Mouse (Mus musculus) stomach, embryonic 16.5 days (tissue): ENCODE data around the gene Spin1. TPM values are rescaled to one million over a fixed set of nuclear protein-coding genes. Genes with fewer than 3 reads are reported as not detected.
A peak's percentile ranks its signal among the peaks of the same experiment; 100 is the strongest.

ENCODE experiments used
- ATAC-seq: fragments of 200-750 bp; cut with Nextera tagmentation; 2 replicates; pipeline ENCODE4 v1.8.0; 2017; ENCODE audit warnings: moderate number of reproducible peaks, moderate TSS enrichment; ENCODE audit not compliant: insufficient read depth, low FRiP score
- H3K27ac ChIP-seq: fragments of 300-500 bp; sonication (generic); 2 replicates; pipeline ENCODE4 v1.5.1; 2014; ENCODE audit warnings: low read length
- H3K27me3 ChIP-seq: fragments of 300-500 bp; sonication (generic); 2 replicates; pipeline ENCODE4 v1.6.1; 2014; ENCODE audit warnings: low read length, control low read depth, mixed read lengths; ENCODE audit not compliant: control insufficient read depth, insufficient read depth
- H3K36me3 ChIP-seq: fragments of 300-500 bp; sonication (generic); 2 replicates; pipeline ENCODE4 v1.6.1; 2014; ENCODE audit warnings: low read length; ENCODE audit not compliant: control insufficient read depth, insufficient read depth
- H3K4me1 ChIP-seq: fragments of 300-500 bp; sonication (generic); 2 replicates; pipeline ENCODE4 v1.6.1; 2014; ENCODE audit warnings: low read length, control low read depth, mixed read lengths; ENCODE audit not compliant: control insufficient read depth, insufficient read depth
- H3K4me2 ChIP-seq: fragments of 300-500 bp; sonication (generic); 2 replicates; pipeline ENCODE4 v1.6.1; 2014; ENCODE audit warnings: low read depth, low read length, mixed read lengths
- H3K4me3 ChIP-seq: fragments of 300-500 bp; sonication (generic); replicated peaks from 2 replicates; pipeline ENCODE4 v1.5.1; 2014; ENCODE audit warnings: mild to moderate bottlenecking, low read length
- H3K9ac ChIP-seq: fragments of 300-500 bp; sonication (generic); 2 replicates; pipeline ENCODE4 v1.6.1; 2014; ENCODE audit warnings: low read length
- H3K9me3 ChIP-seq: fragments of 300-500 bp; sonication (generic); replicated peaks from 2 replicates; pipeline ENCODE4 v1.6.1; 2016; ENCODE audit warnings: low read length, control low read depth; ENCODE audit not compliant: control insufficient read depth
- WGBS: fragments of 180-500 bp; shearing (Covaris S2); extraction: QIAGEN DNeasy Blood & Tissue Kit; methylation state at CpG from one replicate; pipeline ENCODE4 v1.1.7; 2014; 5-methylcytosine and 5-hydroxymethylcytosine counted together
- polyA plus RNA-seq: library from polyadenylated mRNA; unstranded; fragments of >200 nt; fragmentation: Nextera tagmentation; extraction: Ambion mirVana; gene quantifications from 2 replicates; pipeline ENCODE4 v1.2.1, GENCODE M21; 2015

Gene Spin1
- 64.8 and 66.5 TPM in 2 replicates for polyA plus RNA-seq

- H3K27me3 ChIP-seq = no peaks in the 10 kb centered on the region
- H3K4me2 ChIP-seq = peak within 1 kb of the TSS; percentile 74
- peak within 1 kb of the TSS; percentile 94 for H3K9ac ChIP-seq
- peaks cover 10% of the 10 kb centered on the region for H3K4me1 ChIP-seq
- peak; percentile 92 for ATAC-seq
- H3K36me3 ChIP-seq = 0 out of 2 replicates have a peak, but pooled peaks cover 5% of the 10 kb centered on the region
- peak within 1 kb of the TSS; percentile 95 for H3K27ac ChIP-seq
- H3K9me3 ChIP-seq = 0 out of 2 replicates have a peak, but pooled peaks cover 5% of the 10 kb centered on the region
- WGBS = under 1% methylated on average over 81 of the region's 85 CpGs
- peak within 1 kb of the TSS; percentile 83 for H3K4me3 ChIP-seq
Observed at GRCm38 (mm10) chr13:51100233-51101015, at the start of gene Spin1. Gene Spin1, plus strand, starts transcription at chr13:51100880.

DNA sequence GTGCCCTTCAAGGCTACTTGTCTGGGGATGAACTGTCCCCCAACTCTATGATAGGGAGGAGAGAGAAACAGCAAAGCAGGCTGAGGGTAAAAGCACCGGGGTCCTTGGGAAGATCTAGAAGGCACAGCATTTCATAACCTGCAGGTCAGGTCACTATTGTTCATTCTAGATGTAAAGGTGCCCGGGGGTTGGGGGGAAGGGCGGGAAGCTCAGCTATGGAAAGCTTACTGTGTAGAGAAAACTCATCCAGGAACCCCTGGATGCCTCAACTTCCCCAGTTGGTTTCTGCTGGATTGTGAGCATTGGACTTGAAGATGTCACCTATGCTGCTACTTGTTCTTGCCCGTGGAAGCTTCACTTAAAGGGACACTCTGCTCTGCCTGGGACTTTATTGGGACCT, 49.7 kb upstream of the Spin1 start:
- Histone ChIP-seq H3K9me3 (no peaks in the 10 kb centered on the region), H3K9ac (no peak overlapping the region), H3K36me3 (no peaks in the 10 kb centered on the region), H3K27ac (no peak overlapping the region), H3K4me3 (no peak overlapping the region), H3K4me2 (no peak overlapping the region), H3K4me1 (no peaks in the 10 kb centered on the region), H3K27me3 (no peaks in the 10 kb centered on the region)
- 82% methylated on average over 4 of the region's 4 CpGs for WGBS
- no peak for ATAC-seq

DNA sequence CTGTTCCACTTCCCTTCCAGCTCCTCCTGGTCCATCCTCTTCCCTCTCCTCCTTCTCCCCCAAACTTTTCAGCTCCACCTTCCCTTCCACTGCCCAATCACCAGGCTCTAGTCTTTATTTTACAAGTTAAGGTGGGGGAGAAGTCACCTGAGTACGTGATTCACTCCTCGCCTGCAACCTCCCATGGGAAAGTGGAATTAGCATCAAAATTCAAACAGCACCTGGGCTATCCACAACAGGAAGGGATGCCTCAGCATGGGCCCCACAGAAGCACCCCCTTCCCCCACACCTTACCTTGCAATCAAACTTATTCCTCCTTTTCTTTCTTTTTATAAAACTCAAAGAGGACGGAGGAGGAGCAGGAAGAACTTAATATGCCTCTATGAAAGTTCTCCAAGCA, 48.3 kb upstream of the Spin1 start:
- 71% methylated on average over 3 of the region's 3 CpGs for WGBS
- Histone ChIP-seq H3K27me3 (no peaks in the 10 kb centered on the region), H3K36me3 (no peaks in the 10 kb centered on the region), H3K4me3 (no peak overlapping the region), H3K9ac (no peak overlapping the region), H3K27ac (no peak overlapping the region), H3K4me2 (no peak overlapping the region), H3K4me1 (no peaks in the 10 kb centered on the region), H3K9me3 (no peaks in the 10 kb centered on the region)
- ATAC-seq = no peak

GRCm38 (mm10) chr13:51063024-51063423, 37.7 kb upstream of the Spin1 start:
- ATAC-seq = no peak
- H3K36me3 ChIP-seq = no peaks in the 10 kb centered on the region
- no peak overlapping the region for H3K4me3 ChIP-seq
- H3K9me3 ChIP-seq = no peaks in the 10 kb centered on the region
- H3K27ac ChIP-seq = peak overlapping the region; percentile 14; the same call in 1 of the 2 replicates
- H3K27me3 ChIP-seq = no peaks in the 10 kb centered on the region
- WGBS = 50% methylated on average over 6 of the region's 6 CpGs
- H3K4me2 ChIP-seq = no peak overlapping the region
- H3K4me1 ChIP-seq = no peaks in the 10 kb centered on the region
- H3K9ac ChIP-seq = no peak overlapping the region

DNA sequence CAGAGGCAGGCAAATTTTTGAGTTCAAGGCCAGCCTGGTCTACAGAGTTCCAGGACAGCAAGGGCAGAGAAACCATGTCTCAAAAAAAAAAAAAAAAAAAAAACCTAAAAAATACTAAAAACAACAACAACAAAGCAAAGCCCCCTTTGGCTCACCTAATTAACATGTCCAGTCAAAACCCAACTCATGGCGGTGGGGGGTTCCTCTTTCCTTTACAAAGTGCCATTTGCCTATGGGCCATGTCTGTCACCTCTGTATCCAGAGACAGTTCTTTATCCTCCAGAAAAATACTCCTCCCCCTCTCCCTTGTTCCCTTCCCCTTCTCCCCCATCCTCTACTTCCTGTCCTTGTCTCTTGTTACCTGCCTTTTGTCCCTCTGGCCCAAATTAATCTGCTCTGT, 37.0 kb upstream of the Spin1 start:
- no peaks in the 10 kb centered on the region for H3K36me3 ChIP-seq
- no peak overlapping the region for H3K9ac ChIP-seq
- no peaks in the 10 kb centered on the region for H3K4me1 ChIP-seq
- 79% methylated on average over 1 of the region's 1 CpGs for WGBS
- no peak overlapping the region for H3K4me3 ChIP-seq
- H3K27ac ChIP-seq = no peak overlapping the region
- ATAC-seq = no peak
- no peaks in the 10 kb centered on the region for H3K27me3 ChIP-seq
- H3K4me2 ChIP-seq = no peak overlapping the region
- no peaks in the 10 kb centered on the region for H3K9me3 ChIP-seq

DNA sequence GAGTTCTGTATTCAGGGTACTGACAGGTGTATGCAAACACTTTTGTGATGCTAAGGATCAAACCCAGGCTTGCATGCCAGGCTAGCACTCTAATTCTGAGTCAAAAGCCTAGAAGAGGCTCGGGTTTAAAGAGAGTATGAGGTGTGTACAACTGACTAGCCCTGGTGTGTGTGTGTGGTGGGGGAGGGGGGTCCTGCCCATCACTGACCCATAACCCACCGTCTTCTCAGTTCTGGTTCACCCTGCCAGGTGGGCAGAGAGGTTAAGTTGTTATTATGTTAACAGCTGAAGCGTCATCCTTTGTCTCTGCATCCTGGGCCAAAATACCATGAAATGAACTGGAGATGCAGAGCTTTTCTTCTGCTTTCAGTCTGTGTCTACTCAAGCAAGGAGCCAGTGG, 36.3 kb upstream of the Spin1 start:
- no peak overlapping the region for H3K4me3 ChIP-seq
- H3K9me3 ChIP-seq = no peaks in the 10 kb centered on the region
- no peak overlapping the region for H3K27ac ChIP-seq
- H3K9ac ChIP-seq = no peak overlapping the region
- no peak overlapping the region for H3K4me2 ChIP-seq
- ATAC-seq = no peak
- no peaks in the 10 kb centered on the region for H3K27me3 ChIP-seq
- 77% methylated on average over 3 of the region's 3 CpGs for WGBS
- H3K36me3 ChIP-seq = no peaks in the 10 kb centered on the region
- H3K4me1 ChIP-seq = no peaks in the 10 kb centered on the region

DNA sequence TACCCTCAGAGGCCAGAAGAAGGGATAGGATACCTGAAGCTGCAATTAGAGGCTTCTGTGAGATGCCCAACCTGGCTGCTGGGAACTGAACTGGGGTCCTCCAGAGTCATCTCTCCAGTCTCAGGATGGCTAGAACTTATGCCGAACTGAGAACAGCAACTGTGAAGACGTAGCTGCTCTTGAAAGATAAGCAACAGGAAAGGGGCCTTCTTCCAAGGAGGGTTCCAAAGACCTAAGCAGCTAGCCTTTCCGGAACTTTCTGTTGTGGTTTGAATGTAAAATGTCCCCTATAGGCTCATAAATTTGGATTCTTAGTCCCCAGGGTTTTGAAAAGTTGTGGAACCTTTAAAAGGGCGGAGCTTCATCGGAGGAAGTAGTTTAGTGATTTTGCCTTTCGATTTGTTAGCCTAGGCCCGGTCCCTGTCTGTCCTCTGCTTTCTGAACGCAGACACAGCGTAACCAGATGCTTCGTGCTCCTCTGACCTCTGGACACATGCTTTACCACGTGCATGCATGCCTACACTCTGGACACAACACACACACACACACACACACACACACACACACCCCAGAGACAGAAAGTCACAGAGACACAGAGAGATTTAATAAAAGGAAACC, 29.5 kb upstream of the Spin1 start:
- H3K4me2 ChIP-seq = no peak overlapping the region
- no peaks in the 10 kb centered on the region for H3K9me3 ChIP-seq
- peak overlapping the region; percentile 0; the same call in 1 of the 2 replicates for H3K27ac ChIP-seq
- H3K4me1 ChIP-seq = peaks cover 12% of the 10 kb centered on the region; the same call in 1 of the 2 replicates
- no peak overlapping the region for H3K4me3 ChIP-seq
- no peaks in the 10 kb centered on the region for H3K36me3 ChIP-seq
- no peak for ATAC-seq
- H3K27me3 ChIP-seq = no peaks in the 10 kb centered on the region
- WGBS = 62% methylated on average over 11 of the region's 11 CpGs
- no peak overlapping the region for H3K9ac ChIP-seq

GRCm38 (mm10) chr13:51071763-51072276, 28.9 kb upstream of the Spin1 start:
- WGBS = 44% methylated on average over 8 of the region's 8 CpGs
- H3K4me3 ChIP-seq = no peak overlapping the region
- no peaks in the 10 kb centered on the region for H3K9me3 ChIP-seq
- no peaks in the 10 kb centered on the region for H3K27me3 ChIP-seq
- peak overlapping the region; percentile 24; the same call in 1 of the 2 replicates for H3K27ac ChIP-seq
- ATAC-seq = no peak
- H3K36me3 ChIP-seq = no peaks in the 10 kb centered on the region
- peaks cover 12% of the 10 kb centered on the region; the same call in 1 of the 2 replicates for H3K4me1 ChIP-seq
- 0 out of 2 replicates have a peak overlapping the region, but pooled peaks have one; percentile 9 for H3K4me2 ChIP-seq
- no peak overlapping the region for H3K9ac ChIP-seq
